Comparison of ENCODE assay signal across 9 mouse cellular contexts in the genomic region with DNA sequence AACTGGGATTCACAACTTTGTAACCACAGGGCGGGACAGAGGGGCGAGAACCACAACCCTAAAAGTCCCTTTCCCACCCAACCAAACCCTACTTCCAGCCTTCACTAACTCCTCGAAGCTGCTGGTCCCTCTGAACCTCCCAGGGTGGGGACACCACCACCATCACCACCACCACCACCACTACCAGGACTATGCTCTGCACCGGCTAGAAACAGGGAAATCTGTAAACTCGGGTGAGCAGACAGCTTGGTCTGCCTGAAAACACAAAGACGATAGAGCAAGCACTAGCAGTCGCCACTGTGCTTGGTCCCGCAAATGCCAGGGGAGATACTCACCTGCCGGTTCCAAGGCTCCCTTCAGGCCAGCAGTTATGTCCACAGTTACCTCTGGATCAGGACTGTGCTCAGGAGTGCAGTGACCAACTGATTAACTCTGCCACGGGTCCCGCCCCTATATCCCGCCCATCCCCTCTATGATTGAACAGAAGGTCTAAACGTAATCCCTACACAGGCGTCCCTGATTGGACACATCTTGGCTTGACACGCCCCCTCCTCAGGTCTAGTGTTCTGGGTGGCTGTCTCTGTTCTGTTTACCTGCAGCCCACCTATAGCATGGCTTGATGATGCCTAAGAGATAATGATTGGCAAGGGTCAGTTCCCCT. TPM values are rescaled to one million over a fixed set of nuclear protein-coding genes. Genes with fewer than 3 reads are reported as not detected.
A peak's percentile ranks its signal among the peaks of the same experiment; 100 is the strongest.
DNase-seq lines count a peak whose midpoint lies in the region; ATAC-seq and TF ChIP-seq lines count a peak whose summit lies in the region.
"Had no signal": no experiment of that assay in that cellular context is flagged by ENCODE, and none has a peak within 500 bp of the region (broad histone marks: within the 10 kb centered on the region; RNA-seq: fewer than 3 reads in every experiment).

A gene (minus strand): TSS at position 446 of the 661 bp plus-strand sequence.
A gene (minus strand): TSS at position 451 of the 661 bp plus-strand sequence.

- WGBS in embryonic facial prominence, embryonic 11.5 days, result 26% methylated on average over 15 of the region's 15 CpGs
- 24% methylated on average over 15 of the region's 15 CpGs for WGBS in heart, embryonic 14.5 days
- 36% methylated on average over 15 of the region's 15 CpGs for WGBS in neural tube, embryonic 13.5 days
- 6% methylated on average over 15 of the region's 15 CpGs for WGBS in thymus, adult 2 months

- TF ChIP-seq POLR2A in thymus, adult 2 months (IDR thresholded peaks at IDR 0.05; ENCODE audit: control insufficient read depth, extremely low read depth, insufficient read depth, low read length, poor library complexity), result no peak

- peak within 1 kb of the TSS; percentile 37 for H3K4me2 ChIP-seq in embryonic facial prominence, embryonic 11.5 days (ENCODE audit: low read depth, low read length)
- H3K4me2 ChIP-seq in heart, embryonic 14.5 days (ENCODE audit: low read length), result peak within 1 kb of the TSS; percentile 63
- peak within 1 kb of the TSS; percentile 58 for H3K4me2 ChIP-seq in neural tube, embryonic 13.5 days

- no peaks in the 10 kb centered on the region for H3K4me1 ChIP-seq in embryonic facial prominence, embryonic 11.5 days (ENCODE audit: control insufficient read depth, insufficient read depth, low read length)
- H3K4me1 ChIP-seq in heart, embryonic 14.5 days (ENCODE audit: control insufficient read depth in 2 of 2, insufficient read depth in 2 of 2, low read length in 2 of 2), result no peaks in the 10 kb centered on the region
- no peaks in the 10 kb centered on the region for H3K4me1 ChIP-seq in neural tube, embryonic 13.5 days (replicated peaks)
- peaks cover 4% of the 10 kb centered on the region; the same call in 1 of the 2 replicates for H3K4me1 ChIP-seq in thymus, adult 2 months (replicated peaks; ENCODE audit: control insufficient read depth, insufficient read depth, low read length)

- TF ChIP-seq CTCF in thymus, adult 2 months (IDR thresholded peaks at IDR 0.05; ENCODE audit: borderline replicate concordance, control insufficient read depth, extremely low read depth, insufficient read depth, low read length, poor library complexity), result no peak

- peak; percentile 85 for DNase-seq in CD4-positive, CD25-positive, alpha-beta regulatory T cell, adult 2 months (ENCODE audit: low read depth, low spot score)
- DNase-seq in adrenal gland, postnatal 14 days, result peak; percentile 55
- peak; percentile 83 for DNase-seq in embryonic facial prominence, embryonic 11.5 days (ENCODE audit: low spot score)
- DNase-seq in kidney, postnatal 10 days, result peak; percentile 81
- DNase-seq in lung, adult 18-20 months, result peak; percentile 64 to 80
- peak; percentile 69 for DNase-seq in thymus, adult 2 months

- H3K27ac ChIP-seq in embryonic facial prominence, embryonic 11.5 days (replicated peaks; ENCODE audit: low read depth, low read length), result no peak within 1 kb of the TSS
- no peak within 1 kb of the TSS for H3K27ac ChIP-seq in heart, embryonic 14.5 days (replicated peaks in 1 of 2; ENCODE audit: control insufficient read depth in 1 of 2, insufficient read depth in 1 of 2, low read depth in 2 of 2, low read length in 2 of 2)
- no peak within 1 kb of the TSS for H3K27ac ChIP-seq in neural tube, embryonic 13.5 days (replicated peaks)
- no peak within 1 kb of the TSS for H3K27ac ChIP-seq in thymus, adult 2 months (ENCODE audit: control insufficient read depth, insufficient read depth, low read length)

- H3K27me3 ChIP-seq in embryonic facial prominence, embryonic 11.5 days (ENCODE audit: control insufficient read depth, insufficient read depth, low read length), result no peaks in the 10 kb centered on the region
- no peaks in the 10 kb centered on the region for H3K27me3 ChIP-seq in heart, embryonic 14.5 days (ENCODE audit: control insufficient read depth, insufficient read depth, low read length)
- H3K27me3 ChIP-seq in neural tube, embryonic 13.5 days, result no peaks in the 10 kb centered on the region
- H3K27me3 ChIP-seq in thymus, adult 2 months (ENCODE audit: control insufficient read depth, insufficient read depth, low read length), result no peaks in the 10 kb centered on the region

- no peaks in the 10 kb centered on the region for H3K36me3 ChIP-seq in embryonic facial prominence, embryonic 11.5 days (replicated peaks; ENCODE audit: control insufficient read depth, insufficient read depth, low read depth, low read length)
- no peaks in the 10 kb centered on the region for H3K36me3 ChIP-seq in heart, embryonic 14.5 days (ENCODE audit: control insufficient read depth, insufficient read depth, low read length)
- H3K36me3 ChIP-seq in neural tube, embryonic 13.5 days, result no peaks in the 10 kb centered on the region
- H3K36me3 ChIP-seq in thymus, adult 2 months (ENCODE audit: control insufficient read depth, insufficient read depth, low read length), result no peaks in the 10 kb centered on the region

- ATAC-seq in embryonic facial prominence, embryonic 11.5 days (replicated peaks; ENCODE audit: insufficient number of reproducible peaks, low FRiP score, low TSS enrichment, low read depth), result peak; percentile 100
- peak; percentile 95 for ATAC-seq in heart, embryonic 14.5 days (ENCODE audit: insufficient number of reproducible peaks, insufficient read depth, low FRiP score, low read depth)
- ATAC-seq in neural tube, embryonic 13.5 days (ENCODE audit: low read depth), result peak; percentile 100

- H3K4me3 ChIP-seq in embryonic facial prominence, embryonic 11.5 days (ENCODE audit: low read depth, low read length), result peak within 1 kb of the TSS; percentile 38
- H3K4me3 ChIP-seq in heart, embryonic 14.5 days (ENCODE audit: control insufficient read depth in 1 of 2, insufficient read depth in 1 of 2, low read depth in 1 of 2, low read length in 2 of 2), result peak within 1 kb of the TSS; percentile 38 to 54
- peak within 1 kb of the TSS; percentile 46 for H3K4me3 ChIP-seq in neural tube, embryonic 13.5 days
- peak within 1 kb of the TSS; percentile 99 for H3K4me3 ChIP-seq in thymus, adult 2 months (ENCODE audit: control insufficient read depth, insufficient read depth, low read length)
- H3K4me3 ChIP-seq: myocyte had no signal

- H3K9me3 ChIP-seq in embryonic facial prominence, embryonic 11.5 days (replicated peaks; ENCODE audit: control insufficient read depth, low read length), result no peaks in the 10 kb centered on the region
- no peaks in the 10 kb centered on the region for H3K9me3 ChIP-seq in heart, embryonic 14.5 days (ENCODE audit: control insufficient read depth, low read length)
- no peaks in the 10 kb centered on the region for H3K9me3 ChIP-seq in neural tube, embryonic 13.5 days

- no peak within 1 kb of the TSS; the same call in 1 of the 2 replicates for H3K9ac ChIP-seq in embryonic facial prominence, embryonic 11.5 days (replicated peaks; ENCODE audit: low read length)
- H3K9ac ChIP-seq in heart, embryonic 14.5 days (ENCODE audit: low read length), result peak within 1 kb of the TSS; percentile 50
- peak within 1 kb of the TSS; percentile 65 for H3K9ac ChIP-seq in neural tube, embryonic 13.5 days

RNA-seq across cellular contexts. Expression of the first gene that starts in this region (rescaled TPM):
- total RNA-seq in adrenal gland, postnatal 14 days (2021), result 0.75 TPM in 1 of 2 replicates, not detected in the other
- polyA plus RNA-seq in embryonic facial prominence, embryonic 11.5 days (2014; fragmentation: Nextera tagmentation; extraction: Ambion mirVana), result 11.8 and 12.9 TPM in 2 replicates
- 0.71 and 2.2 TPM in 2 replicates for polyA plus RNA-seq in heart, embryonic 14.5 days (2014; fragmentation: Nextera tagmentation; extraction: Ambion mirVana)
- polyA plus RNA-seq in neural tube, embryonic 13.5 days (2015; fragmentation: Nextera tagmentation; extraction: Ambion mirVana), result 12.3 and 13.1 TPM in 2 replicates
- 0.93 and 1.3 TPM in 2 replicates for polyA plus RNA-seq in thymus, adult 2 months (2012; rRNA removed)
- polyA plus RNA-seq: myocyte had no signal

RNA-seq across cellular contexts. Expression of the second gene that starts in this region (rescaled TPM):
- total RNA-seq in adrenal gland, postnatal 14 days (2021), result 7.3 and 7.4 TPM in 2 replicates
- polyA plus RNA-seq in embryonic facial prominence, embryonic 11.5 days (2014; fragmentation: Nextera tagmentation; extraction: Ambion mirVana), result 30.6 and 35.8 TPM in 2 replicates
- 13.7 and 16.2 TPM in 2 replicates for polyA plus RNA-seq in heart, embryonic 14.5 days (2014; fragmentation: Nextera tagmentation; extraction: Ambion mirVana)
- 36.6 and 43.6 TPM in 2 replicates for polyA plus RNA-seq in neural tube, embryonic 13.5 days (2015; fragmentation: Nextera tagmentation; extraction: Ambion mirVana)
- 1.1 and 1.3 TPM in 2 replicates for polyA plus RNA-seq in thymus, adult 2 months (2012; rRNA removed)
- polyA plus RNA-seq: myocyte had no signal

Comparison
In these comparisons a context has a peak if more than half of its experiments do, and no peak if none do; other contexts are left out.
1. H3K4me3 ChIP-seq: peak in every context shown above with its lines; median percentile 99 in thymus, adult 2 months; 46 in heart, embryonic 14.5 days; 46 in neural tube, embryonic 13.5 days; 38 in embryonic facial prominence, embryonic 11.5 days.